Mouse (Mus musculus): ENCODE measurements at regions not wholly inside any gene's neighbourhood (a gene's known extent, or its start where the extent isn't known, plus 50 kb on each side); places are given as distances from the start of the nearest gene placed in this dataset.

DNA sequence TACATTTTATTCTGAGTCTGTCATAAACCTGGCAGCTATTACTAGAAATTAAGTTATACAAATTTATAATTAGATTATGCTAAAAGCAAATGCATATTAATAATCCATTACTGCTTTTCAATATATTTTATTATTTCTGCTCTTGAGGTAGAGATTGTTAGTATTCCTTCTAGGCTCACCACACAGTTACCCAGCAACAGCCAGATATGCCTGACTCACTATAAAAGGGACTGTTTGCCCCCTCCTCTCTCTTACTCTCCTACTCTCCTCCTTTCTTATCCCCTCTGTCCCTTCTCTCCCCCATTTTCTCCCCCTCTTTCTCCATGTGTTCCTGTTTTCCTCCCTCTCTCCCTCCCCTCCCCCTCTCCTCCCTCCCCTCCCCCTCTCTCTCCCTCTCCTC lies 98.7 kb downstream of the 4930505A04Rik start:
- no peak for ATAC-seq

GRCm38 (mm10) chr11:30371963-30372362 lies 99.7 kb downstream of the 4930505A04Rik start:
- no peaks in the 10 kb centered on the region for H3K36me3 ChIP-seq (ENCODE audit: control insufficient read depth, insufficient read depth, low read length)
- H3K4me1 ChIP-seq (ENCODE audit: control insufficient read depth, insufficient read depth, low read length): no peaks in the 10 kb centered on the region
- H3K4me3 ChIP-seq (ENCODE audit: low read depth, low read length): no peak overlapping the region
- no peak overlapping the region for H3K4me2 ChIP-seq (ENCODE audit: low read length)
- ATAC-seq: peak; percentile 48; the same call in 1 of the 2 replicates
- H3K9ac ChIP-seq (ENCODE audit: low read depth, low read length): no peak overlapping the region
- H3K27me3 ChIP-seq (ENCODE audit: control insufficient read depth, insufficient read depth, low read depth, low read length): no peaks in the 10 kb centered on the region
- no peaks in the 10 kb centered on the region for H3K9me3 ChIP-seq (replicated peaks; ENCODE audit: control insufficient read depth, low read length, poor library complexity, severe bottlenecking)
- 63% methylated on average over 1 of the region's 1 CpGs for WGBS
- H3K27ac ChIP-seq (ENCODE audit: low read length): no peak overlapping the region

More for the DNA sequence above, 98.7 kb downstream of the 4930505A04Rik start:
- Histone ChIP-seq H3K27me3 (ENCODE audit: control insufficient read depth, insufficient read depth, low read depth, low read length) (no peaks in the 10 kb centered on the region), H3K27ac (ENCODE audit: low read length) (no peak overlapping the region), H3K4me2 (ENCODE audit: low read length) (no peak overlapping the region), H3K9me3 (replicated peaks; ENCODE audit: control insufficient read depth, low read length, poor library complexity, severe bottlenecking) (no peaks in the 10 kb centered on the region), H3K9ac (ENCODE audit: low read depth, low read length) (no peak overlapping the region), H3K4me1 (ENCODE audit: control insufficient read depth, insufficient read depth, low read length) (no peaks in the 10 kb centered on the region), H3K36me3 (ENCODE audit: control insufficient read depth, insufficient read depth, low read length) (no peaks in the 10 kb centered on the region), H3K4me3 (ENCODE audit: low read depth, low read length) (no peak overlapping the region)

GRCm38 (mm10) chr11:30369601-30370240 lies 101.7 kb upstream of the Sptbn1 start:
- H3K4me2 ChIP-seq (ENCODE audit: low read length): no peak overlapping the region
- H3K4me1 ChIP-seq (ENCODE audit: control insufficient read depth, insufficient read depth, low read length): no peaks in the 10 kb centered on the region
- H3K27ac ChIP-seq (ENCODE audit: low read length): no peak overlapping the region
- H3K4me3 ChIP-seq (ENCODE audit: low read depth, low read length): no peak overlapping the region
- ATAC-seq: no peak
- no peaks in the 10 kb centered on the region for H3K9me3 ChIP-seq (replicated peaks; ENCODE audit: control insufficient read depth, low read length, poor library complexity, severe bottlenecking)
- 100% methylated on average over 2 of the region's 2 CpGs for WGBS
- H3K9ac ChIP-seq (ENCODE audit: low read depth, low read length): no peak overlapping the region
- no peaks in the 10 kb centered on the region for H3K36me3 ChIP-seq (ENCODE audit: control insufficient read depth, insufficient read depth, low read length)
- H3K27me3 ChIP-seq (ENCODE audit: control insufficient read depth, insufficient read depth, low read depth, low read length): no peaks in the 10 kb centered on the region

GRCm38 (mm10) chr11:30367373-30368225 lies 99.6 kb upstream of the Sptbn1 start:
- Histone ChIP-seq H3K36me3 (ENCODE audit: control insufficient read depth, insufficient read depth, low read length) (no peaks in the 10 kb centered on the region), H3K27me3 (ENCODE audit: control insufficient read depth, insufficient read depth, low read depth, low read length) (no peaks in the 10 kb centered on the region), H3K4me2 (ENCODE audit: low read length) (no peak overlapping the region), H3K9ac (ENCODE audit: low read depth, low read length) (no peak overlapping the region), H3K27ac (ENCODE audit: low read length) (no peak overlapping the region), H3K9me3 (replicated peaks; ENCODE audit: control insufficient read depth, low read length, poor library complexity, severe bottlenecking) (no peaks in the 10 kb centered on the region), H3K4me3 (ENCODE audit: low read depth, low read length) (no peak overlapping the region), H3K4me1 (ENCODE audit: control insufficient read depth, insufficient read depth, low read length) (no peaks in the 10 kb centered on the region)
- WGBS: 66% methylated on average over 5 of the region's 5 CpGs
- ATAC-seq: peak; percentile 42; the same call in 1 of the 2 replicates

DNA sequence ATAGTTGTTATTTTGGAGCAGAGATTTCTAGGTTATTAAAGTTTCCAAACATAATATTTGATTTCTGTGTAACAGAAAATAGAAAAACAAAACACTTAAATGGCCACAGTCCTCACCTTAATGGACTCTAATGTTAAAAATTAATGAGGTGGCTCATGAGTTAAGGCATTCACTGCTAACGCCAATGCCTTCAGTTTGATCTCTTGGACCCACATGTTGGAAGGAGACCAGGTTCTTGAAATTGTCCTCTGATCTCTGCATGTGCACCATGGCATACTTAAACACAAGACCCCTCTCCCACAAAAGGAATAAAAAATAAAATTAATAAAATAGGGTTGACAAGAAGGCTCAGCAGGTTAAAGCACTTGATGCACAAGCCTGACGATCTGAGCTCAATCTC lies 98.5 kb upstream of the Sptbn1 start:
- Histone ChIP-seq H3K4me1 (ENCODE audit: control insufficient read depth, insufficient read depth, low read length) (no peaks in the 10 kb centered on the region), H3K4me2 (ENCODE audit: low read length) (no peak overlapping the region), H3K27ac (ENCODE audit: low read length) (no peak overlapping the region), H3K9me3 (replicated peaks; ENCODE audit: control insufficient read depth, low read length, poor library complexity, severe bottlenecking) (no peaks in the 10 kb centered on the region), H3K27me3 (ENCODE audit: control insufficient read depth, insufficient read depth, low read depth, low read length) (no peaks in the 10 kb centered on the region), H3K9ac (ENCODE audit: low read depth, low read length) (no peak overlapping the region), H3K4me3 (ENCODE audit: low read depth, low read length) (no peak overlapping the region), H3K36me3 (ENCODE audit: control insufficient read depth, insufficient read depth, low read length) (no peaks in the 10 kb centered on the region)
- ATAC-seq: no peak
- 87% methylated on average over 2 of the region's 2 CpGs for WGBS

- no peak for ATAC-seq
- no peak overlapping the region for H3K27ac ChIP-seq (ENCODE audit: low read length)
- WGBS: 58% methylated on average over 3 of the region's 3 CpGs
- H3K9me3 ChIP-seq (replicated peaks; ENCODE audit: control insufficient read depth, low read length, poor library complexity, severe bottlenecking): no peaks in the 10 kb centered on the region
- no peak overlapping the region for H3K4me3 ChIP-seq (ENCODE audit: low read depth, low read length)
- H3K4me2 ChIP-seq (ENCODE audit: low read length): no peak overlapping the region
- no peaks in the 10 kb centered on the region for H3K36me3 ChIP-seq (ENCODE audit: control insufficient read depth, insufficient read depth, low read length)
- no peak overlapping the region for H3K9ac ChIP-seq (ENCODE audit: low read depth, low read length)
- H3K4me1 ChIP-seq (ENCODE audit: control insufficient read depth, insufficient read depth, low read length): no peaks in the 10 kb centered on the region
- no peaks in the 10 kb centered on the region for H3K27me3 ChIP-seq (ENCODE audit: control insufficient read depth, insufficient read depth, low read depth, low read length)
These were observed 97.0 kb upstream of the Sptbn1 start for GRCm38 (mm10) chr11:30364993-30365392.

DNA sequence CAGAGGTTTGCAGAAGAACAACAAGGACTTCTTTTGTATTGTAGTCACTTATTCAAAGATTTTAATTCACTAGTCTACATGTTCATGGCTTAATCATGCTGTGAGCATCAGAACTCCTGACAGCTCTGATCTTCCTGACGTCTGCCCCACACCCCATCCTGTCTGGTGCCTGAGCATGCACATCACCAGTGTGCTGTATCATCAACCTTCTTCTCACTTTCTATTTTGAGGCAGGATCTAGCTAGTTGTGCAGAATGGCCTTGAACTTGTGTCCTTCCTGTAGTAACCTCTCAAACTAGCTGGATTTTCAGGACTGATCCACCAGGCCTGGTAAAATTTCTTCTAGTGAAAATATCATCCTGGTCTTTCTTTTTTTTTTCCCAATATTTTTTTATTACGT lies 96.6 kb upstream of the Sptbn1 start:
- no peak for ATAC-seq
- Histone ChIP-seq H3K4me3 (ENCODE audit: low read depth, low read length) (no peak overlapping the region), H3K9ac (ENCODE audit: low read depth, low read length) (no peak overlapping the region), H3K36me3 (ENCODE audit: control insufficient read depth, insufficient read depth, low read length) (no peaks in the 10 kb centered on the region), H3K4me1 (ENCODE audit: control insufficient read depth, insufficient read depth, low read length) (no peaks in the 10 kb centered on the region), H3K4me2 (ENCODE audit: low read length) (no peak overlapping the region), H3K9me3 (replicated peaks; ENCODE audit: control insufficient read depth, low read length, poor library complexity, severe bottlenecking) (no peaks in the 10 kb centered on the region), H3K27ac (ENCODE audit: low read length) (no peak overlapping the region), H3K27me3 (ENCODE audit: control insufficient read depth, insufficient read depth, low read depth, low read length) (no peaks in the 10 kb centered on the region)
- WGBS: 63% methylated on average over 2 of the region's 2 CpGs

GRCm38 (mm10) chr11:30358196-30358595 lies 90.2 kb upstream of the Sptbn1 start:
- Histone ChIP-seq H3K36me3 (ENCODE audit: control insufficient read depth, insufficient read depth, low read length) (no peaks in the 10 kb centered on the region), H3K4me3 (ENCODE audit: low read depth, low read length) (no peak overlapping the region), H3K27ac (ENCODE audit: low read length) (no peak overlapping the region), H3K9ac (ENCODE audit: low read depth, low read length) (no peak overlapping the region), H3K4me1 (ENCODE audit: control insufficient read depth, insufficient read depth, low read length) (no peaks in the 10 kb centered on the region), H3K9me3 (replicated peaks; ENCODE audit: control insufficient read depth, low read length, poor library complexity, severe bottlenecking) (no peaks in the 10 kb centered on the region), H3K4me2 (ENCODE audit: low read length) (no peak overlapping the region), H3K27me3 (ENCODE audit: control insufficient read depth, insufficient read depth, low read depth, low read length) (no peaks in the 10 kb centered on the region)
- ATAC-seq: no peak
- 78% methylated on average over 3 of the region's 3 CpGs for WGBS

DNA sequence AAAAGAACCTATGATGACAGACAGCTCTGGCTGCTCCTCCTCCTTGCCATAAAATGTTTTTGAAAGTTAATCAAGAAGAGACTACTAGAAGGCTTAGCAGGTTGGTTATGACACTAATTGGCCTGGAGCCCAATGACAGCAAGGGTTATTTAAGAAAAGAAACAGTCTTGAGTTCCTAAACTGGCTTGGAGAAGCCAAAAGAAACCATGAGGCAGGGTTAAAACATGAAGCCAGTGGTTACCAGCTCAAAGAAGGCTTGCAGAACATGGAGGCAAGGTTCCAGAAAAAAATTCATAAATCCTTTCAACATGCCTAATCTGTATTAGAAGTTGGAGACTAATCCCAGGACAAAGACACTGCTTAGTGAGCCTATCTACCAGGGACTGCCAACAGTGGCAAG lies 87.4 kb upstream of the Sptbn1 start:
- no peaks in the 10 kb centered on the region for H3K4me1 ChIP-seq (ENCODE audit: control insufficient read depth, insufficient read depth, low read length)
- H3K36me3 ChIP-seq (ENCODE audit: control insufficient read depth, insufficient read depth, low read length): no peaks in the 10 kb centered on the region
- no peaks in the 10 kb centered on the region for H3K9me3 ChIP-seq (replicated peaks; ENCODE audit: control insufficient read depth, low read length, poor library complexity, severe bottlenecking)
- no peak overlapping the region for H3K9ac ChIP-seq (ENCODE audit: low read depth, low read length)
- H3K27me3 ChIP-seq (ENCODE audit: control insufficient read depth, insufficient read depth, low read depth, low read length): no peaks in the 10 kb centered on the region
- ATAC-seq: no peak
- H3K27ac ChIP-seq (ENCODE audit: low read length): no peak overlapping the region
- no peak overlapping the region for H3K4me2 ChIP-seq (ENCODE audit: low read length)
- H3K4me3 ChIP-seq (ENCODE audit: low read depth, low read length): no peak overlapping the region
